Mouse (Mus musculus): Measurements from ENCODE around the gene Gm49336. TPM values are rescaled to one million over a fixed set of nuclear protein-coding genes. Genes with fewer than 3 reads are reported as not detected.

The Gm49336 gene
- total RNA-seq, 2 experiments from 2014 or later = 44.8 to 48.8 TPM

GRCm38 (mm10) chr14:60250366-60250765, 941 bp downstream of the Gm49336 start:
- DNase-seq (ENCODE audit: low spot score in 2 of 2) = no peak

- DNase-seq (ENCODE audit: low spot score in 2 of 2) = no peak
Observed at GRCm38 (mm10) chr14:60238551-60238950, 12.8 kb downstream of the Gm49336 start.

GRCm38 (mm10) chr14:60219886-60220285, 31.4 kb downstream of the Gm49336 start:
- DNase-seq (ENCODE audit: low spot score in 2 of 2) = no peak

- no peak for DNase-seq (ENCODE audit: low spot score in 2 of 2)
Observed at GRCm38 (mm10) chr14:60217616-60218015, 33.7 kb downstream of the Gm49336 start.

GRCm38 (mm10) chr14:60216125-60216524, 35.2 kb downstream of the Gm49336 start:
- DNase-seq (ENCODE audit: low spot score in 2 of 2) = no peak

GRCm38 (mm10) chr14:60215000-60215399, 36.3 kb downstream of the Gm49336 start:
- no peak for DNase-seq (ENCODE audit: low spot score in 2 of 2)

GRCm38 (mm10) chr14:60214040-60214439, 37.3 kb downstream of the Gm49336 start:
- no peak for DNase-seq (ENCODE audit: low spot score in 2 of 2)

- DNase-seq (ENCODE audit: low spot score in 2 of 2) = no peak
Observed at GRCm38 (mm10) chr14:60209166-60209565, 42.1 kb downstream of the Gm49336 start.

GRCm38 (mm10) chr14:60204993-60205392, 46.3 kb downstream of the Gm49336 start:
- DNase-seq (ENCODE audit: low spot score in 2 of 2) = no peak

- DNase-seq (ENCODE audit: low spot score in 2 of 2) = no peak
Observed at GRCm38 (mm10) chr14:60196884-60197283, 54.4 kb downstream of the Gm49336 start, which contains the start of gene Atp8a2. Gene Atp8a2 (minus strand): TSS chr14:60197179.

GRCm38 (mm10) chr14:60195999-60196398, 55.3 kb downstream of the Gm49336 start:
- no peak for DNase-seq (ENCODE audit: low spot score in 2 of 2)

GRCm38 (mm10) chr14:60194606-60195005, 56.7 kb downstream of the Gm49336 start:
- no peak for DNase-seq (ENCODE audit: low spot score in 2 of 2)

- no peak for DNase-seq (ENCODE audit: low spot score in 2 of 2)
Observed at GRCm38 (mm10) chr14:60189771-60190170, 61.5 kb downstream of the Gm49336 start.

- DNase-seq (ENCODE audit: low spot score in 2 of 2) = no peak
Observed at GRCm38 (mm10) chr14:60188201-60188825, 63.0 kb downstream of the Gm49336 start.

- DNase-seq (ENCODE audit: low spot score in 2 of 2) = no peak
Observed at GRCm38 (mm10) chr14:60181306-60181705, 70.0 kb downstream of the Gm49336 start.

- no peak for DNase-seq (ENCODE audit: low spot score in 2 of 2)
Observed at GRCm38 (mm10) chr14:60178571-60178955, 72.7 kb downstream of the Gm49336 start.

- no peak for DNase-seq (ENCODE audit: low spot score in 2 of 2)
Observed at GRCm38 (mm10) chr14:60177614-60178570, 73.4 kb downstream of the Gm49336 start.

- peak in 1 of 2 experiments; percentile 5 for DNase-seq (ENCODE audit: low spot score in 2 of 2)
Observed at GRCm38 (mm10) chr14:60176891-60177613, 74.3 kb downstream of the Gm49336 start.

- no peak for DNase-seq (ENCODE audit: low spot score in 2 of 2)
Observed at GRCm38 (mm10) chr14:60176469-60176890, 74.8 kb downstream of the Gm49336 start.

- no peak for DNase-seq (ENCODE audit: low spot score in 2 of 2)
Observed at GRCm38 (mm10) chr14:60172286-60173055, 78.8 kb downstream of the Gm49336 start.
